In the genomic region with DNA sequence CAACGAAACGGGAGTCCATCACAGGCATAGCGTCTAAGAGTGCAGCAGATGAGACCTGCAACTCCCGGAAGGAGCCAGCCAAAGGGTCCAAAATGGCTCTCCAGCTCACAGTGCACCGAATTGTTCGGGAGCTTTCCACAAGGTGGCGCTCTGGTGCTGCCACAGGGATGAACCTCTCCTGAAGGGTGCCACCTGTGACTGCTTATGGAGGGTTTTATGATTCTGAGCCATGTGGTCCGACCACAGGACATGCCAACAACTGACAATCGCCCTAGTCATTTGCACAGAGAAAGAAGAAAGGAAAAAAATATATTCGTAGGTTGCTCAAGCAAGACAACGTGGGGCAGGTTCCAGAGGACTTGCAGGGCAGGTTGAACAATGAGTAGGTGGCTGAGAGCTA, we compare ENCODE assay signal across 9 mouse cellular contexts.
DNase-seq lines count a peak whose midpoint lies in the region; ATAC-seq and TF ChIP-seq lines count a peak whose summit lies in the region.
"Had no signal": no experiment of that assay in that cellular context is flagged by ENCODE, and none has a peak within 500 bp of the region (broad histone marks: within the 10 kb centered on the region; RNA-seq: fewer than 3 reads in every experiment).

No protein-coding gene starts in this region.

- TF ChIP-seq EP300 in liver, embryonic 14.5 days (IDR thresholded peaks at IDR 0.05; ENCODE audit: low read depth): no peak

- peak; percentile 88 for ATAC-seq in granulocyte monocyte progenitor cell, adult 5-6 weeks (replicated peaks; ENCODE audit: poor library complexity, severe bottlenecking)
- no peak for ATAC-seq in liver, embryonic 14.5 days (ENCODE audit: insufficient read depth)

- H3K4me1 ChIP-seq in liver, embryonic 14.5 days (replicated peaks; ENCODE audit: control insufficient read depth in 2 of 2, insufficient read depth in 2 of 2, low read length in 1 of 2): no peaks in the 10 kb centered on the region
- H3K4me1 ChIP-seq: limb, embryonic 13.5 days had no signal

- WGBS in liver, embryonic 14.5 days (ENCODE audit: insufficient replicate concordance): 32% methylated on average over 11 of the region's 11 CpGs

- peak; percentile 83 for DNase-seq in 416B (ENCODE audit: low read depth)
- peak; percentile 83 for DNase-seq in NIH3T3 (ENCODE audit: low read depth)
- peak; percentile 54 to 75 for DNase-seq in cerebellum, postnatal 25 days
- peak; percentile 86 for DNase-seq in kidney, postnatal 10 days
- peak; percentile 4 to 23 (median 22) for DNase-seq in liver, embryonic 14.5 days (ENCODE audit: low read depth in 3 of 3, low spot score in 3 of 3)
- peak; percentile 89 to 92 for DNase-seq in right cerebral cortex, postnatal 10 days (ENCODE audit: low spot score in 2 of 2)
- peak; percentile 87 for DNase-seq in urinary bladder, postnatal 14 days (ENCODE audit: low spot score)

- H3K27ac ChIP-seq in liver, embryonic 14.5 days: no peak overlapping the region
- H3K27ac ChIP-seq: limb, embryonic 13.5 days had no signal

- no peak overlapping the region for H3K9ac ChIP-seq in liver, embryonic 14.5 days (replicated peaks)
- H3K9ac ChIP-seq: limb, embryonic 13.5 days had no signal

- H3K36me3 ChIP-seq in liver, embryonic 14.5 days (replicated peaks; ENCODE audit: control insufficient read depth, insufficient read depth, low read depth): no peaks in the 10 kb centered on the region
- H3K36me3 ChIP-seq: limb, embryonic 13.5 days had no signal

- no peaks in the 10 kb centered on the region for H3K27me3 ChIP-seq in liver, embryonic 14.5 days (ENCODE audit: control insufficient read depth, insufficient read depth, low read length)
- H3K27me3 ChIP-seq: limb, embryonic 13.5 days had no signal

- H3K9me3 ChIP-seq in liver, embryonic 14.5 days (ENCODE audit: control insufficient read depth, low read length): no peaks in the 10 kb centered on the region
- H3K9me3 ChIP-seq: limb, embryonic 13.5 days had no signal

- no peak overlapping the region for H3K4me3 ChIP-seq in liver, embryonic 14.5 days (ENCODE audit: insufficient read depth in 1 of 2, low read depth in 2 of 2, low read length in 2 of 2)
- H3K4me3 ChIP-seq: limb, embryonic 13.5 days had no signal

- peak; percentile 76 for TF ChIP-seq CTCF in liver, embryonic 14.5 days (IDR thresholded peaks at IDR 0.05; ENCODE audit: low read depth)

- H3K4me2 ChIP-seq in liver, embryonic 14.5 days (ENCODE audit: low read depth): no peak overlapping the region
- H3K4me2 ChIP-seq: limb, embryonic 13.5 days had no signal

Comparison
In these comparisons a context has a peak if more than half of its experiments do, and no peak if none do; other contexts are left out.
1. DNase-seq: peak in every context shown above with its lines; median percentile 90 in right cerebral cortex, postnatal 10 days; 87 in urinary bladder, postnatal 14 days; 86 in kidney, postnatal 10 days; 83 in 416B; 83 in NIH3T3; 64 in cerebellum, postnatal 25 days; 22 in liver, embryonic 14.5 days.